Mouse (Mus musculus) intestine, postnatal 0 days (tissue): ENCODE data around the gene Jak3. TPM values are rescaled to one million over a fixed set of nuclear protein-coding genes. Genes with fewer than 3 reads are reported as not detected.

Source experiments
- ATAC-seq: fragments of 200-750 bp; cut with Nextera tagmentation; 2 replicates; pipeline ENCODE4 v1.8.0; 2017; ENCODE audit warnings: mild to moderate bottlenecking, moderate TSS enrichment, moderate library complexity
- H3K27ac ChIP-seq: fragments of 300-500 bp; sonication (generic); 2 replicates; pipeline ENCODE4 v1.5.1; 2014; ENCODE audit warnings: mild to moderate bottlenecking, low read depth, low read length, moderate library complexity
- H3K27me3 ChIP-seq: fragments of 300-500 bp; sonication (generic); replicated peaks from 2 replicates; pipeline ENCODE4 v1.6.1; 2014; ENCODE audit warnings: low read length, mixed read lengths; ENCODE audit not compliant: control insufficient read depth, insufficient read depth
- H3K36me3 ChIP-seq: fragments of 300-500 bp; sonication (generic); 2 replicates; pipeline ENCODE4 v1.6.1; 2014; ENCODE audit warnings: mild to moderate bottlenecking, moderate library complexity; ENCODE audit not compliant: control insufficient read depth, insufficient read depth
- H3K4me1 ChIP-seq: fragments of 300-500 bp; sonication (generic); replicated peaks from 2 replicates; pipeline ENCODE4 v1.6.1; 2014; ENCODE audit warnings: antibody characterized with exemption, low read length, mixed read lengths; ENCODE audit not compliant: control insufficient read depth, insufficient read depth
- H3K4me2 ChIP-seq: fragments of 300-500 bp; sonication (generic); replicated peaks from 2 replicates; pipeline ENCODE4 v1.6.1; 2014; ENCODE audit warnings: low read depth, mild to moderate bottlenecking, moderate library complexity
- H3K4me3 ChIP-seq: fragments of 300-500 bp; sonication (generic); 2 replicates; pipeline ENCODE4 v1.5.1; 2014; ENCODE audit warnings: low read depth, low read length
- H3K9ac ChIP-seq: fragments of 300-500 bp; sonication (generic); 2 replicates; pipeline ENCODE4 v1.6.1; 2014; ENCODE audit warnings: mild to moderate bottlenecking, low read depth, low read length
- H3K9me3 ChIP-seq: fragments of 300-500 bp; sonication (generic); 2 replicates; pipeline ENCODE4 v1.6.1; 2016; ENCODE audit warnings: mixed run types; ENCODE audit not compliant: control insufficient read depth
- CTCF ChIP-seq: sonication (generic); IDR thresholded peaks from 2 replicates; pipeline ENCODE4 v1.5.1; 2016; ENCODE audit warnings: low read depth, mild to moderate bottlenecking, control low read depth, antibody characterized with exemption, moderate library complexity
- WGBS: fragments of 180-500 bp; shearing (Covaris S2); extraction: QIAGEN DNeasy Blood & Tissue Kit; methylation state at CpG from one replicate; pipeline ENCODE4 v1.1.7; 2014; 5-methylcytosine and 5-hydroxymethylcytosine counted together
- polyA plus RNA-seq: library from polyadenylated mRNA; unstranded; fragments of >200 nt; fragmentation: Nextera tagmentation; extraction: Ambion mirVana; gene quantifications from 2 replicates; pipeline ENCODE4 v1.2.1, GENCODE M21; 2015

Jak3 gene
- polyA plus RNA-seq, 1 experiment from 2014 or later, result 5.7 TPM

DNA sequence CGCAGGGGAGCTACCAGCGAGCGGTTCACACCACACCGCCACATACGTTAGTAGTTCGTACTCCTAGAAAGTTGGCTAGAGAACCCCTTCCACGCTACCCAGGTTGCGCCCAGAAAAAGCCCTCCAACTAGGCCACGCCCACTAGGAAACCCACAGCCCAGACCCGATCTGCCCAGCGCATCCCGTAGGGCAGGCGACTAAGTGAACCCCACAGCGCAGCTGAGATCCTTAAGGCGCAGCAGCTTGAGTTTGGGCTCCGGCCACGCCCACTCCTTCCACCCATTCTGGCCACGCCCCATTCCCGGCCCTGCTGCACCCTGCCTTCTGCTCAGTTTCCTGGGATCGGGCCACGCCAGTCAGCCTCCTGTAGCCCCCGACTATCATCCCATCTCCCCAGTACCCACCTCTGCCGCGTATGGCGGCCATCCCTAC is 46.3 kb upstream of the Jak3 start:
- no peak for TF ChIP-seq CTCF
- peak; percentile 9; the same call in 1 of the 2 replicates for ATAC-seq
- H3K9me3 ChIP-seq, result no peaks in the 10 kb centered on the region
- no peak overlapping the region for H3K27ac ChIP-seq
- peak overlapping the region; percentile 98 for H3K4me2 ChIP-seq
- H3K4me3 ChIP-seq, result peak overlapping the region; percentile 49
- H3K9ac ChIP-seq, result no peak overlapping the region
- peaks cover 17% of the 10 kb centered on the region for H3K4me1 ChIP-seq
- WGBS, result 6% methylated on average over 25 of the region's 25 CpGs
- H3K27me3 ChIP-seq, result peaks cover 19% of the 10 kb centered on the region
- peaks cover 6% of the 10 kb centered on the region for H3K36me3 ChIP-seq

- Histone ChIP-seq H3K4me3 (no peak overlapping the region), H3K9ac (no peak overlapping the region), H3K4me1 (peaks cover 17% of the 10 kb centered on the region), H3K9me3 (no peaks in the 10 kb centered on the region), H3K4me2 (no peak overlapping the region), H3K36me3 (no peaks in the 10 kb centered on the region; the same call in 1 of the 2 replicates), H3K27me3 (peaks cover 19% of the 10 kb centered on the region), H3K27ac (no peak overlapping the region)
- TF ChIP-seq CTCF, result no peak
- 89% methylated on average over 6 of the region's 6 CpGs for WGBS
- ATAC-seq, result no peak
These were observed 45.3 kb upstream of the Jak3 start for GRCm38 (mm10) chr8:71630761-71631160.

GRCm38 (mm10) chr8:71631897-71632296 is 44.2 kb upstream of the Jak3 start:
- H3K4me2 ChIP-seq, result no peak overlapping the region
- no peak overlapping the region for H3K27ac ChIP-seq
- no peak overlapping the region for H3K9ac ChIP-seq
- ATAC-seq, result no peak
- 40% methylated on average over 2 of the region's 2 CpGs for WGBS
- peaks cover 17% of the 10 kb centered on the region for H3K4me1 ChIP-seq
- H3K36me3 ChIP-seq, result no peaks in the 10 kb centered on the region
- TF ChIP-seq CTCF, result no peak
- no peaks in the 10 kb centered on the region for H3K9me3 ChIP-seq
- peaks cover 19% of the 10 kb centered on the region for H3K27me3 ChIP-seq
- H3K4me3 ChIP-seq, result no peak overlapping the region

- peak; percentile 73 for TF ChIP-seq CTCF
- no peak overlapping the region for H3K27ac ChIP-seq
- H3K9me3 ChIP-seq, result no peaks in the 10 kb centered on the region
- no peak overlapping the region for H3K9ac ChIP-seq
- H3K4me3 ChIP-seq, result no peak overlapping the region
- no peaks in the 10 kb centered on the region for H3K36me3 ChIP-seq
- ATAC-seq, result no peak
- peaks cover 14% of the 10 kb centered on the region for H3K4me1 ChIP-seq
- 22% methylated on average over 19 of the region's 22 CpGs for WGBS
- peak overlapping the region; percentile 49 for H3K4me2 ChIP-seq
- peaks cover 19% of the 10 kb centered on the region for H3K27me3 ChIP-seq
These were observed 42.9 kb upstream of the Jak3 start for GRCm38 (mm10) chr8:71633164-71633563.

GRCm38 (mm10) chr8:71633981-71634667 is 42.0 kb upstream of the Jak3 start:
- WGBS, result 2% methylated on average over 26 of the region's 26 CpGs
- no peak overlapping the region for H3K27ac ChIP-seq
- H3K4me3 ChIP-seq, result no peak overlapping the region
- H3K9me3 ChIP-seq, result no peaks in the 10 kb centered on the region
- H3K9ac ChIP-seq, result no peak overlapping the region
- peaks cover 10% of the 10 kb centered on the region for H3K4me1 ChIP-seq
- no peak for TF ChIP-seq CTCF
- peak overlapping the region; percentile 49 for H3K4me2 ChIP-seq
- no peaks in the 10 kb centered on the region for H3K36me3 ChIP-seq
- peaks cover 19% of the 10 kb centered on the region for H3K27me3 ChIP-seq
- peak; percentile 25; the same call in 1 of the 2 replicates for ATAC-seq

DNA sequence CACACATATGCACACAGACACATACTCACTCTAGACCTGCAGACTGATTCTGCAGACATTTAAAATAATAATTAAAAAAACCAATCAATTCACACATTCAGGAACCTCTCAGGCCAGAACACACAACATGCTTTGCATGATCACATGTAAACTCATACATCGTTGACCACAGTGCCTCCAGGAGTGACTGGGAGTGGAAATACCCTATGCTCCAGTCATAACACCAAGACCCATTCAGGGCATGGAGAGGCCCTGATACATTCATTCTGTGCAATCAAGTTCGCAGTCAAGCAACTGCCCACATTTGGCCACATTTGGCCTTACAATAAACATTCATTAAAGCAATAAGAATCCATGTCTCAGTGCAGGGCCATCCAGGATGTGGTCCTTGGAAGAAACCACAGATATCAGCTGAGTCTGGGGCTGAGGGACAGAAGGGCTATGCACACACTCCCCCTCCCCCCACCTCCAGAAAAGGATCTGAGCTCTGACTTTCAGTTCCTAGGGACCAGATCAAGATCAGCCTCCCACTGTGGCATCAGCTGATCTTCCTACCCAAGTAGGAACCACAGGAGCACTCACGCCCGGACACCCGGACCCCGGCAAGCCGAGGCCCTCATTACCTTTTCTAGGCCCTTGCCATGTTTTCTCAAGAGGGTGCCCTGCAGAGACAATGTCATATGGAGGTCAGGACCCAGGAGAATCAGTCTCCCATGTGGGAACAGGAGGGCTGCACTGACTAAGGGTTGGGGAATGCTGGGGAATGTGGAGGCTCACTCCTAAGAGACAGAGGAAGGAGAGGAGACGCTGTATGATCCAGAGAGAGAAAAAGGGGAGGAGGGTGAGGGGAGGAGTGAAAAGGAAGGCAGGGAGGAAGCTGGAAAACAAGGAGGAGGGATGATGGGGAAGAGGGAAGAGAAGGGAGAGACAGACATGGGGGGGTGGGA is 38.7 kb upstream of the Jak3 start:
- Histone ChIP-seq H3K27ac (no peak overlapping the region), H3K9ac (no peak overlapping the region), H3K36me3 (no peaks in the 10 kb centered on the region), H3K4me1 (0 out of 2 replicates have a peak, but pooled peaks cover 2% of the 10 kb centered on the region), H3K4me3 (no peak overlapping the region), H3K9me3 (no peaks in the 10 kb centered on the region), H3K27me3 (peaks cover 6% of the 10 kb centered on the region), H3K4me2 (no peak overlapping the region)
- 71% methylated on average over 8 of the region's 8 CpGs for WGBS
- TF ChIP-seq CTCF, result no peak
- ATAC-seq, result no peak
